Mouse (Mus musculus): Measurements from ENCODE around the gene Krtap3-2. TPM values are rescaled to one million over a fixed set of nuclear protein-coding genes. Genes with fewer than 3 reads are reported as not detected.

Krtap3-2 gene
- polyA plus RNA-seq, 1 experiment from 2014 or later: not detected

- no peaks in the 10 kb centered on the region for H3K4me1 ChIP-seq
- no peak for ATAC-seq (ENCODE audit: low FRiP score, low read depth)
- H3K4me3 ChIP-seq: no peak overlapping the region
- no peaks in the 10 kb centered on the region for H3K36me3 ChIP-seq
- WGBS: 77% methylated on average over 6 of the region's 6 CpGs
- no peak overlapping the region for H3K27ac ChIP-seq (replicated peaks)
- no peak overlapping the region for H3K4me2 ChIP-seq (replicated peaks)
- H3K9me3 ChIP-seq: no peaks in the 10 kb centered on the region
- H3K27me3 ChIP-seq: no peaks in the 10 kb centered on the region
- H3K9ac ChIP-seq (replicated peaks): no peak overlapping the region
These were observed 5.9 kb upstream of the Krtap3-2 start for GRCm38 (mm10) chr11:99562580-99562979.

- Histone ChIP-seq H3K36me3 (no peaks in the 10 kb centered on the region), H3K4me2 (replicated peaks) (no peak within 1 kb of the TSS), H3K4me3 (no peak within 1 kb of the TSS), H3K27me3 (no peaks in the 10 kb centered on the region), H3K9ac (replicated peaks) (no peak within 1 kb of the TSS), H3K27ac (replicated peaks) (no peak within 1 kb of the TSS), H3K4me1 (no peaks in the 10 kb centered on the region), H3K9me3 (no peaks in the 10 kb centered on the region)
- no peak for ATAC-seq (ENCODE audit: low FRiP score, low read depth)
- WGBS: 93% methylated on average over 9 of the region's 9 CpGs
These were observed 2.7 kb upstream of the Krtap3-2 start, which contains the start of gene Gm11939 for GRCm38 (mm10) chr11:99559366-99559765. Gm11939 (minus strand) TSS chr11:99559466.

GRCm38 (mm10) chr11:99557976-99558745, 1.5 kb upstream of the Krtap3-2 start:
- no peak overlapping the region for H3K4me3 ChIP-seq
- ATAC-seq (ENCODE audit: low FRiP score, low read depth): no peak
- 84% methylated on average over 3 of the region's 3 CpGs for WGBS

GRCm38 (mm10) chr11:99556195-99556594, 458 bp downstream of the Krtap3-2 start:
- Histone ChIP-seq H3K27ac (replicated peaks) (no peak overlapping the region), H3K9me3 (no peaks in the 10 kb centered on the region), H3K9ac (replicated peaks) (no peak overlapping the region), H3K4me1 (no peaks in the 10 kb centered on the region), H3K36me3 (no peaks in the 10 kb centered on the region), H3K4me3 (no peak overlapping the region), H3K4me2 (replicated peaks) (no peak overlapping the region), H3K27me3 (no peaks in the 10 kb centered on the region)
- WGBS: 86% methylated on average over 2 of the region's 2 CpGs
- ATAC-seq (ENCODE audit: low FRiP score, low read depth): no peak

More at GRCm38 (mm10) chr11:99557976-99558745, 1.5 kb upstream of the Krtap3-2 start:
- Histone ChIP-seq H3K27ac (replicated peaks) (no peak overlapping the region), H3K36me3 (no peaks in the 10 kb centered on the region), H3K4me2 (replicated peaks) (no peak overlapping the region), H3K27me3 (no peaks in the 10 kb centered on the region), H3K4me1 (no peaks in the 10 kb centered on the region), H3K9me3 (no peaks in the 10 kb centered on the region), H3K9ac (replicated peaks) (no peak overlapping the region)

GRCm38 (mm10) chr11:99550765-99551164, 5.9 kb downstream of the Krtap3-2 start, which contains the start of gene Krtap3-3:
Krtap3-3 (minus strand) TSS chr11:99550865.
- no peaks in the 10 kb centered on the region for H3K4me1 ChIP-seq
- H3K27me3 ChIP-seq: no peaks in the 10 kb centered on the region
- WGBS: 73% methylated on average over 4 of the region's 4 CpGs
- no peak within 1 kb of the TSS for H3K27ac ChIP-seq (replicated peaks)
- ATAC-seq (ENCODE audit: low FRiP score, low read depth): no peak
- H3K36me3 ChIP-seq: no peaks in the 10 kb centered on the region
- H3K9ac ChIP-seq (replicated peaks): no peak within 1 kb of the TSS
- H3K9me3 ChIP-seq: no peaks in the 10 kb centered on the region
- H3K4me3 ChIP-seq: no peak within 1 kb of the TSS
- no peak within 1 kb of the TSS for H3K4me2 ChIP-seq (replicated peaks)

GRCm38 (mm10) chr11:99547892-99548291, 8.8 kb downstream of the Krtap3-2 start:
- H3K4me1 ChIP-seq: no peaks in the 10 kb centered on the region
- no peak overlapping the region for H3K4me3 ChIP-seq
- no peak overlapping the region for H3K27ac ChIP-seq (replicated peaks)
- no peaks in the 10 kb centered on the region for H3K36me3 ChIP-seq
- H3K9ac ChIP-seq (replicated peaks): no peak overlapping the region
- ATAC-seq (ENCODE audit: low FRiP score, low read depth): no peak
- no peaks in the 10 kb centered on the region for H3K27me3 ChIP-seq
- H3K4me2 ChIP-seq (replicated peaks): no peak overlapping the region
- H3K9me3 ChIP-seq: no peaks in the 10 kb centered on the region

- no peak overlapping the region for H3K4me2 ChIP-seq (replicated peaks)
- ATAC-seq (ENCODE audit: low FRiP score, low read depth): no peak
- 0 out of 2 replicates have a peak, but pooled peaks cover 7% of the 10 kb centered on the region for H3K4me1 ChIP-seq
- WGBS: 75% methylated on average over 9 of the region's 9 CpGs
- H3K27me3 ChIP-seq: no peaks in the 10 kb centered on the region
- no peaks in the 10 kb centered on the region for H3K36me3 ChIP-seq
- H3K9me3 ChIP-seq: no peaks in the 10 kb centered on the region
- no peak overlapping the region for H3K4me3 ChIP-seq
- H3K27ac ChIP-seq (replicated peaks): no peak overlapping the region
- no peak overlapping the region for H3K9ac ChIP-seq (replicated peaks)
These were observed 16.9 kb downstream of the Krtap3-2 start for GRCm38 (mm10) chr11:99539721-99540120.

GRCm38 (mm10) chr11:99521288-99521860, 35.3 kb downstream of the Krtap3-2 start, which contains the start of gene Krt39:
Krt39 (minus strand) TSS chr11:99521338.
- Histone ChIP-seq H3K4me1 (no peaks in the 10 kb centered on the region), H3K9me3 (no peaks in the 10 kb centered on the region), H3K4me3 (no peak within 1 kb of the TSS), H3K4me2 (replicated peaks) (no peak within 1 kb of the TSS), H3K36me3 (no peaks in the 10 kb centered on the region), H3K9ac (replicated peaks) (no peak within 1 kb of the TSS), H3K27ac (replicated peaks) (no peak within 1 kb of the TSS), H3K27me3 (no peaks in the 10 kb centered on the region)
- no peak for ATAC-seq (ENCODE audit: low FRiP score, low read depth)
- 94% methylated on average over 13 of the region's 13 CpGs for WGBS

- 85% methylated on average over 8 of the region's 8 CpGs for WGBS
- ATAC-seq (ENCODE audit: low FRiP score, low read depth): no peak
- Histone ChIP-seq H3K9me3 (no peaks in the 10 kb centered on the region), H3K36me3 (no peaks in the 10 kb centered on the region), H3K4me3 (no peak overlapping the region), H3K27ac (replicated peaks) (no peak overlapping the region), H3K27me3 (no peaks in the 10 kb centered on the region), H3K4me1 (no peaks in the 10 kb centered on the region), H3K9ac (replicated peaks) (no peak overlapping the region), H3K4me2 (replicated peaks) (no peak overlapping the region)
These were observed 42.6 kb downstream of the Krtap3-2 start for GRCm38 (mm10) chr11:99514098-99514497.

Other genes with a start within 250 kb of the Krtap3-2 start
- gene Krt25, start 233.9 kb downstream of the Krtap3-2 start, polyA plus RNA-seq (2016; fragmentation: Nextera tagmentation; extraction: Ambion mirVana): not detected in 2 replicates
- 0.21 and 0.48 TPM in 2 replicates for gene Krt26, start 218.9 kb downstream of the Krtap3-2 start, polyA plus RNA-seq (2016; fragmentation: Nextera tagmentation; extraction: Ambion mirVana)
- not detected in 2 replicates for gene Krt27, start 205.7 kb downstream of the Krtap3-2 start, polyA plus RNA-seq (2016; fragmentation: Nextera tagmentation; extraction: Ambion mirVana)
- gene Krt28, start 181.9 kb downstream of the Krtap3-2 start, polyA plus RNA-seq (2016; fragmentation: Nextera tagmentation; extraction: Ambion mirVana): 0.42 TPM in 1 of 2 replicates, not detected in the other
- 35.9 and 37.2 TPM in 2 replicates for gene Krt10, start 167.5 kb downstream of the Krtap3-2 start, polyA plus RNA-seq (2016; fragmentation: Nextera tagmentation; extraction: Ambion mirVana)
- not detected in 2 replicates for gene Krt12, start 134.6 kb downstream of the Krtap3-2 start, polyA plus RNA-seq (2016; fragmentation: Nextera tagmentation; extraction: Ambion mirVana)
- 0.09 and 0.20 TPM in 2 replicates for gene Krt20, start 118.7 kb downstream of the Krtap3-2 start, polyA plus RNA-seq (2016; fragmentation: Nextera tagmentation; extraction: Ambion mirVana)
- not detected in 2 replicates for gene Krt23, start 63.7 kb downstream of the Krtap3-2 start, polyA plus RNA-seq (2016; fragmentation: Nextera tagmentation; extraction: Ambion mirVana)
- not detected in 2 replicates for gene Krt39, start 35.5 kb downstream of the Krtap3-2 start, polyA plus RNA-seq (2016; fragmentation: Nextera tagmentation; extraction: Ambion mirVana)
- gene Krt40, start 13.7 kb downstream of the Krtap3-2 start, polyA plus RNA-seq (2016; fragmentation: Nextera tagmentation; extraction: Ambion mirVana): not detected in 2 replicates
- gene Krtap3-3, start 6.0 kb downstream of the Krtap3-2 start, polyA plus RNA-seq (2016; fragmentation: Nextera tagmentation; extraction: Ambion mirVana): not detected in 2 replicates
- not detected in 2 replicates for gene Gm11939, start 2.6 kb upstream of the Krtap3-2 start, polyA plus RNA-seq (2016; fragmentation: Nextera tagmentation; extraction: Ambion mirVana)
- gene Krtap3-1, start 9.8 kb upstream of the Krtap3-2 start, polyA plus RNA-seq (2016; fragmentation: Nextera tagmentation; extraction: Ambion mirVana): not detected in 2 replicates
- gene Krtap1-5, start 24.2 kb upstream of the Krtap3-2 start, polyA plus RNA-seq (2016; fragmentation: Nextera tagmentation; extraction: Ambion mirVana): not detected in 2 replicates
- gene Krtap1-4, start 26.8 kb upstream of the Krtap3-2 start, polyA plus RNA-seq (2016; fragmentation: Nextera tagmentation; extraction: Ambion mirVana): not detected in 2 replicates
- gene Krtap1-3, start 34.5 kb upstream of the Krtap3-2 start, polyA plus RNA-seq (2016; fragmentation: Nextera tagmentation; extraction: Ambion mirVana): not detected in 2 replicates
- gene Krtap9-3, start 41.3 kb upstream of the Krtap3-2 start, polyA plus RNA-seq (2016; fragmentation: Nextera tagmentation; extraction: Ambion mirVana): not detected in 2 replicates
- gene Gm11938, start 46.5 kb upstream of the Krtap3-2 start, polyA plus RNA-seq (2016; fragmentation: Nextera tagmentation; extraction: Ambion mirVana): not detected in 2 replicates
- gene Gm11937, start 53.3 kb upstream of the Krtap3-2 start, polyA plus RNA-seq (2016; fragmentation: Nextera tagmentation; extraction: Ambion mirVana): not detected in 2 replicates
- gene Krtap2-4, start 58.0 kb upstream of the Krtap3-2 start, polyA plus RNA-seq (2016; fragmentation: Nextera tagmentation; extraction: Ambion mirVana): not detected in 2 replicates
- gene Gm11562, start 63.6 kb upstream of the Krtap3-2 start, polyA plus RNA-seq (2016; fragmentation: Nextera tagmentation; extraction: Ambion mirVana): not detected in 2 replicates
- not detected in 2 replicates for gene Krtap4-1, start 71.4 kb upstream of the Krtap3-2 start, polyA plus RNA-seq (2016; fragmentation: Nextera tagmentation; extraction: Ambion mirVana)
- gene Krtap4-2, start 78.2 kb upstream of the Krtap3-2 start, polyA plus RNA-seq (2016; fragmentation: Nextera tagmentation; extraction: Ambion mirVana): not detected in 2 replicates
- not detected in 2 replicates for gene Krtap4-7, start 87.2 kb upstream of the Krtap3-2 start, polyA plus RNA-seq (2016; fragmentation: Nextera tagmentation; extraction: Ambion mirVana)
- gene Gm11555, start 93.4 kb upstream of the Krtap3-2 start, polyA plus RNA-seq (2016; fragmentation: Nextera tagmentation; extraction: Ambion mirVana): not detected in 2 replicates
- not detected in 2 replicates for gene Gm11563, start 102.1 kb upstream of the Krtap3-2 start, polyA plus RNA-seq (2016; fragmentation: Nextera tagmentation; extraction: Ambion mirVana)
- gene Krtap4-6, start 109.1 kb upstream of the Krtap3-2 start, polyA plus RNA-seq (2016; fragmentation: Nextera tagmentation; extraction: Ambion mirVana): not detected in 2 replicates
- gene Gm14190, start 133.9 kb upstream of the Krtap3-2 start, polyA plus RNA-seq (2016; fragmentation: Nextera tagmentation; extraction: Ambion mirVana): not detected in 2 replicates
- not detected in 2 replicates for gene Gm14180, start 177.4 kb upstream of the Krtap3-2 start, polyA plus RNA-seq (2016; fragmentation: Nextera tagmentation; extraction: Ambion mirVana)
- not detected in 2 replicates for gene Gm11595, start 216.1 kb upstream of the Krtap3-2 start, polyA plus RNA-seq (2016; fragmentation: Nextera tagmentation; extraction: Ambion mirVana)
- gene Krtap4-8, start 223.9 kb upstream of the Krtap3-2 start, polyA plus RNA-seq (2016; fragmentation: Nextera tagmentation; extraction: Ambion mirVana): not detected in 2 replicates
- gene Krtap4-9, start 228.3 kb upstream of the Krtap3-2 start, polyA plus RNA-seq (2016; fragmentation: Nextera tagmentation; extraction: Ambion mirVana): not detected in 2 replicates
- gene Gm11596, start 236.6 kb upstream of the Krtap3-2 start, polyA plus RNA-seq (2016; fragmentation: Nextera tagmentation; extraction: Ambion mirVana): not detected in 2 replicates
- gene Gm11569, start 242.1 kb upstream of the Krtap3-2 start, polyA plus RNA-seq (2016; fragmentation: Nextera tagmentation; extraction: Ambion mirVana): not detected in 2 replicates
- gene Gm11554, start 247.6 kb upstream of the Krtap3-2 start, polyA plus RNA-seq (2016; fragmentation: Nextera tagmentation; extraction: Ambion mirVana): not detected in 2 replicates

All from midbrain, embryonic 12.5 days (tissue).